20 mouse cellular contexts compared by ENCODE assay signal in genomic region chr12:72244951-72245350, GRCm38 (mm10).
DNase-seq lines count a peak whose midpoint lies in the region; TF ChIP-seq lines count a peak whose summit lies in the region.
"Had no signal": no experiment of that assay in that cellular context is flagged by ENCODE, and none has a peak within 500 bp of the region (broad histone marks: within the 10 kb centered on the region; RNA-seq: fewer than 3 reads in every experiment).

No protein-coding gene starts in this region.

- H3K27ac ChIP-seq in gastrocnemius, adult 2 months: no peak overlapping the region
- no peak overlapping the region for H3K27ac ChIP-seq in layer of hippocampus, adult 2 months
- no peak overlapping the region for H3K27ac ChIP-seq in MEL (ENCODE audit: control insufficient read depth, low read depth, low read length)
- H3K27ac ChIP-seq: forebrain, embryonic 10.5 days; lung, embryonic 15.5 days; neural tube, embryonic 12.5 days; stomach, embryonic 15.5 days had no signal

- H3K36me3 ChIP-seq in MEL (ENCODE audit: control insufficient read depth in 1 of 2, insufficient read depth in 2 of 2, low read length in 2 of 2): no peaks in the 10 kb centered on the region
- H3K36me3 ChIP-seq: forebrain, embryonic 10.5 days; G1E; lung, embryonic 15.5 days; neural tube, embryonic 12.5 days; stomach, embryonic 15.5 days had no signal

- no peak overlapping the region for H3K4me3 ChIP-seq in gastrocnemius, adult 2 months
- H3K4me3 ChIP-seq in layer of hippocampus, adult 2 months: no peak overlapping the region
- H3K4me3 ChIP-seq in MEL (ENCODE audit: control insufficient read depth in 1 of 2, insufficient read depth in 1 of 2, low read depth in 2 of 2, low read length in 2 of 2): no peak overlapping the region
- H3K4me3 ChIP-seq: forebrain, embryonic 10.5 days; lung, embryonic 15.5 days; megakaryocyte, embryonic 14.5 days; neural tube, embryonic 12.5 days; stomach, embryonic 15.5 days had no signal

- no peaks in the 10 kb centered on the region for H3K79me2 ChIP-seq in MEL (ENCODE audit: control insufficient read depth, insufficient read depth, low read length, poor library complexity)

- DNase-seq in gastrocnemius, adult 2 months: no peak
- no peak for DNase-seq in gastrocnemius, postnatal 14 days
- DNase-seq in layer of hippocampus, adult 2 months (ENCODE audit: low spot score in 2 of 2): no peak
- DNase-seq in layer of hippocampus, adult 8-10 months (ENCODE audit: low spot score in 2 of 2): no peak
- DNase-seq in 3T3-L1 (ENCODE audit: low read depth, low spot score) (peak; percentile 6), MEL (ENCODE audit: low read depth, low spot score) (peak; percentile 9)
- DNase-seq in right cerebral cortex, postnatal 36 days (ENCODE audit: low spot score in 2 of 2): no peak
- no peak for DNase-seq in frontal cortex, postnatal 36 days (ENCODE audit: low spot score in 2 of 2)
- DNase-seq: adrenal gland, adult 8-10 months; B cell, adult 2 months; cerebellum, adult 2 months; gastrocnemius, postnatal 36 days; kidney, postnatal 10 days; layer of hippocampus, adult 9-11 months had no signal

- no peaks in the 10 kb centered on the region for H3K4me1 ChIP-seq in MEL (ENCODE audit: control insufficient read depth in 1 of 2, insufficient read depth in 2 of 2, low read length in 2 of 2)
- H3K4me1 ChIP-seq: forebrain, embryonic 10.5 days; lung, embryonic 15.5 days; megakaryocyte, embryonic 14.5 days; neural tube, embryonic 12.5 days; stomach, embryonic 15.5 days had no signal

- TF ChIP-seq POLR2A in MEL (IDR thresholded peaks at IDR 0.05; ENCODE audit: control insufficient read depth in 1 of 2, insufficient read depth in 1 of 2, low read depth in 1 of 2, low read length in 2 of 2, poor library complexity in 1 of 2): no peak

- peak; percentile 46 for TF ChIP-seq CTCF in gastrocnemius, adult 2 months (IDR thresholded peaks at IDR 0.05)
- peak; percentile 68 for TF ChIP-seq CTCF in layer of hippocampus, adult 2 months (conservative IDR thresholded peaks at IDR 0.05)
- peak; percentile 20 to 30 (median 25); a peak in 4 of 6 replicates for TF ChIP-seq CTCF in MEL (IDR thresholded peaks at IDR 0.05 in 2 of 3, conservative IDR thresholded peaks at IDR 0.05 in 1 of 3; ENCODE audit: control insufficient read depth in 1 of 3, insufficient read depth in 1 of 3, low read depth in 2 of 3, low read length in 3 of 3, poor library complexity in 1 of 3, severe bottlenecking in 1 of 3)

- intact Hi-C loops in gastrocnemius, adult 2 months (cut with DNase I): loop anchor here (10.0 kb wide), 1 partner anchor 140 kb away; no protein-coding TSS in a partner anchor
- intact Hi-C loops in gastrocnemius, postnatal 14 days (cut with DNase I; ENCODE audit: low total_unique reads): no loop called here

- no peak overlapping the region for H3K9ac ChIP-seq in MEL (ENCODE audit: control insufficient read depth, low read depth, low read length, poor library complexity, severe bottlenecking)
- H3K9ac ChIP-seq: lung, embryonic 15.5 days; neural tube, embryonic 12.5 days; stomach, embryonic 15.5 days had no signal

- TF ChIP-seq RAD21 in MEL (IDR thresholded peaks at IDR 0.05; ENCODE audit: low read depth, low read length): peak; percentile 16

- H3K9me3 ChIP-seq in MEL (replicated peaks; ENCODE audit: insufficient read depth, low read length): no peaks in the 10 kb centered on the region
- H3K9me3 ChIP-seq: G1E; lung, embryonic 15.5 days; neural tube, embryonic 12.5 days; stomach, embryonic 15.5 days had no signal

- H3K27me3 ChIP-seq in MEL (ENCODE audit: control insufficient read depth in 1 of 2, insufficient read depth in 2 of 2, low read length in 2 of 2): no peaks in the 10 kb centered on the region
- H3K27me3 ChIP-seq: lung, embryonic 15.5 days; megakaryocyte, embryonic 14.5 days; neural tube, embryonic 12.5 days; stomach, embryonic 15.5 days had no signal

- TF ChIP-seq EP300 in MEL (IDR thresholded peaks at IDR 0.05; ENCODE audit: low read depth in 1 of 2, low read length in 2 of 2): no peak

TF ChIP-seq in MEL, 35 proteins besides CTCF, POLR2A, EP300 and RAD21:
- TF ChIP-seq SMC3 (IDR thresholded peaks at IDR 0.05; ENCODE audit: low read depth, low read length) (peak; percentile 30; the same call in 1 of the 2 replicates), MXI1 (IDR thresholded peaks at IDR 0.05; ENCODE audit: low read depth, low read length) (no peak)
TF ChIP-seq in MEL: peak in this region for 1.

Comparison
In these comparisons a context has a peak if more than half of its experiments do, and no peak if none do; other contexts are left out.
1. DNase-seq: peak in 3T3-L1 (single experiment) and MEL (single experiment); none in gastrocnemius, adult 2 months (single experiment), gastrocnemius, postnatal 14 days (single experiment), layer of hippocampus, adult 2 months (0 of 2), layer of hippocampus, adult 8-10 months (0 of 2), right cerebral cortex, postnatal 36 days (0 of 2) and frontal cortex, postnatal 36 days (0 of 2).
2. Peak in every context shown above with its lines, with median percentiles within 50 percentile points of each other: CTCF ChIP-seq.